Mouse (Mus musculus) testis, adult 2 months (tissue): ENCODE data around the gene Tle1. TPM values are rescaled to one million over a fixed set of nuclear protein-coding genes. Genes with fewer than 3 reads are reported as not detected.

Experiments
- H3K27ac ChIP-seq: fragments of 200-500 bp; 2 replicates; pipeline ENCODE4 v1.5.1; 2012; ENCODE audit warnings: low read depth, low read length; ENCODE audit not compliant: control insufficient read depth, insufficient read depth
- H3K27me3 ChIP-seq: fragments of 200-500 bp; 2 replicates; pipeline ENCODE4 v1.6.1; 2012; ENCODE audit warnings: mild to moderate bottlenecking, low read length, moderate library complexity; ENCODE audit not compliant: control insufficient read depth, insufficient read depth
- H3K36me3 ChIP-seq: fragments of 200-500 bp; 2 replicates; pipeline ENCODE4 v1.6.1; 2012; ENCODE audit warnings: mild to moderate bottlenecking, low read length; ENCODE audit not compliant: control insufficient read depth, insufficient read depth
- H3K4me1 ChIP-seq: fragments of 200-500 bp; 2 replicates; pipeline ENCODE4 v1.6.1; 2012; ENCODE audit warnings: low read length; ENCODE audit not compliant: control insufficient read depth, insufficient read depth
- H3K4me3 ChIP-seq: fragments of 200-500 bp; 2 replicates; pipeline ENCODE4 v1.5.1; 2012; ENCODE audit warnings: low read depth, mild to moderate bottlenecking, low read length, moderate library complexity, mixed read lengths; ENCODE audit not compliant: control insufficient read depth
- CTCF ChIP-seq: fragments of 200-500 bp; IDR thresholded peaks from 2 replicates; pipeline ENCODE4 v1.5.1; 2012; ENCODE audit warnings: low read depth, mild to moderate bottlenecking, inconsistent platforms, low read length, moderate library complexity; ENCODE audit not compliant: control insufficient read depth, insufficient read depth, insufficient replicate concordance
- POLR2A ChIP-seq: fragments of 200-500 bp; IDR thresholded peaks from 2 replicates; pipeline ENCODE4 v1.6.1; 2012; ENCODE audit warnings: low read depth, mild to moderate bottlenecking, inconsistent platforms, low read length, moderate library complexity; ENCODE audit not compliant: control insufficient read depth
- polyA plus RNA-seq: library from polyadenylated mRNA; depleted of rRNA; stranded (reverse); fragments of >200 nt; gene quantifications from 2 replicates; pipeline ENCODE4 v1.2.3, GENCODE M21; 2012

Gene Tle1
- polyA plus RNA-seq, 1 experiment: 13.5 TPM

GRCm38 (mm10) chr4:72199571-72200558 is 854 bp downstream of the Tle1 start:
- H3K27me3 ChIP-seq: no peaks in the 10 kb centered on the region

DNA sequence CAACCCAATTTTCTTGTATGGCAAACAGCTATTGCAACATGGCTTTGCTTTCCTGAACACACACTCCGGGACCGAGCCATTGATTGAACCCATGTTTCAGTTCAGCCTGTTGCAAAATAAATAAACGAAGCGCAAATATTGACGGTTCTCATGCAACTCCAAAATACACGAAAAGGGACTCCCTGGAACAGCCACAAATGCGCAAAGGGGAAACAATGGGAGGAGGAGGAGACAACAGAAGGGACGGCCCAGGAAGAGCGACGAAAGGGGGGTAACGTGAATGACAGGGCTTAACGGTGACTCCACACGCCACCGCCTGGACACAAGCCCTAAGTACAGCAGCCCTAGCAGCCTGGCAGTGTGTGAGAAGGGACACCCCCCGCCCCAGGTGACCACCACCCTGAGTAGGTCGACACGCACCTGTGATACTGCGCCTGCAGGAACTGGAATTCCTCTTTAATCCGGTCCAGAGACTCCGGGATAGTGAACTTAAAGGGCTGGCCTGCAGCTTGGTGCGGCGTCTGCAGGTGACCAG is 1.8 kb downstream of the Tle1 start:
- peak; percentile 70; the same call in 1 of the 2 replicates for TF ChIP-seq CTCF
- TF ChIP-seq POLR2A: peak; percentile 20; the same call in 1 of the 2 replicates
- Histone ChIP-seq H3K36me3 (no peaks in the 10 kb centered on the region), H3K4me3 (peak overlapping the region; percentile 81), H3K27me3 (no peaks in the 10 kb centered on the region), H3K4me1 (peaks cover 9% of the 10 kb centered on the region), H3K27ac (no peak overlapping the region)

More at GRCm38 (mm10) chr4:72199571-72200558, 854 bp downstream of the Tle1 start:
- Histone ChIP-seq H3K27ac (peak overlapping the region; percentile 71), H3K4me3 (peak overlapping the region; percentile 81), H3K36me3 (no peaks in the 10 kb centered on the region), H3K4me1 (peaks cover 9% of the 10 kb centered on the region)
- TF ChIP-seq POLR2A (no peak), CTCF (no peak)

DNA sequence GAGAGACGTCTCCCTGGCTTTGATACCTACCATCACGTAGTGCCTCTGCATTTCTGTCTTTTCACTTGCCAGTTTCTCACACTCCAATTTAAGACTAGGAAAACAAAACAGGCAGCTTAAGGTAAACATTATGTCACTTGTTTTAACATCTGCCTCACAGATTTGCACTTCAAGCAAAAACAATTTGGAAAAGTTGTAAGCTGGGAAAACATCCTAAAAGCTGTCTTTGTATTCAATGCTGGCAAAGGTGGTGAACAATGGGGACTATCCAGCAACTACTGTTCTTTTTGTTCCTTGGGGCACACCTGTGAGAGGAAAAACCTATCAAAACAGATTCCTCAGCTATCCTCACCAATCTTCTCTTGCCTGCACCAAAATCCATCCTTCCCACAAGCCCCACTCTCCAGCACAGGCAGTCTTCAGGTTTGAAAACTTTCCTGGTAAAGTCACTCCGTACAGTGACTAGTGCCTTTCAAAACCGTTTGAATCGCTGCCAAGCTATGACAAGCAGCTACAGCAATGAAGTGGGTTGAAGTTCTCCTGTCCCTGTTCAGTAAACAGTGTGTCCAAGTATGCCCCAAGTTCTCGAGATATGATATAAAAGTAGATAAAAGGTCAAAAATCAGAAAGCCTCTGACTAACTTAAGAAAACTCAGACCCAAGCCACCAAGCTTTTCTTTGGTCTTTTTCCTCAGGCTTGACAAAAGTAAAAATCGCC is 2.7 kb downstream of the Tle1 start:
- Histone ChIP-seq H3K36me3 (no peaks in the 10 kb centered on the region), H3K27ac (no peak overlapping the region), H3K27me3 (no peaks in the 10 kb centered on the region), H3K4me1 (peaks cover 9% of the 10 kb centered on the region), H3K4me3 (no peak overlapping the region)
- TF ChIP-seq CTCF: no peak
- no peak for TF ChIP-seq POLR2A

- no peaks in the 10 kb centered on the region for H3K36me3 ChIP-seq
- peaks cover 5% of the 10 kb centered on the region for H3K4me1 ChIP-seq
- H3K27ac ChIP-seq: no peak overlapping the region
- no peak overlapping the region for H3K4me3 ChIP-seq
- TF ChIP-seq CTCF (no peak), POLR2A (no peak)
- H3K27me3 ChIP-seq: no peaks in the 10 kb centered on the region
Observed at GRCm38 (mm10) chr4:72195116-72195835, 5.4 kb downstream of the Tle1 start.

- Histone ChIP-seq H3K27ac (no peak overlapping the region), H3K36me3 (no peaks in the 10 kb centered on the region), H3K27me3 (no peaks in the 10 kb centered on the region), H3K4me1 (no peaks in the 10 kb centered on the region), H3K4me3 (no peak overlapping the region)
- TF ChIP-seq CTCF (no peak), POLR2A (no peak)
Observed at GRCm38 (mm10) chr4:72193276-72193675, 7.4 kb downstream of the Tle1 start.

- no peaks in the 10 kb centered on the region for H3K27me3 ChIP-seq
- no peaks in the 10 kb centered on the region for H3K36me3 ChIP-seq
- no peak overlapping the region for H3K27ac ChIP-seq
- no peak overlapping the region for H3K4me3 ChIP-seq
- TF ChIP-seq POLR2A (no peak), CTCF (no peak)
- no peaks in the 10 kb centered on the region for H3K4me1 ChIP-seq
Observed at GRCm38 (mm10) chr4:72184476-72184875, 16.2 kb downstream of the Tle1 start.
